Mouse (Mus musculus) bone marrow, adult 2 months (tissue): ENCODE data around the gene Gpr161. TPM values are rescaled to one million over a fixed set of nuclear protein-coding genes. Genes with fewer than 3 reads are reported as not detected.

Experiments
- H3K27ac ChIP-seq: fragments of 200-500 bp; 2 replicates; pipeline ENCODE4 v1.5.1; 2012; ENCODE audit warnings: low read depth, mild to moderate bottlenecking, control low read depth, inconsistent platforms, low read length; ENCODE audit not compliant: control insufficient read depth, poor library complexity, insufficient read depth
- H3K4me1 ChIP-seq: fragments of 200-500 bp; 2 replicates; pipeline ENCODE4 v1.6.1; 2011; ENCODE audit warnings: low read length; ENCODE audit not compliant: control insufficient read depth, insufficient read depth
- H3K4me3 ChIP-seq: fragments of 200-500 bp; replicated peaks from 2 replicates; pipeline ENCODE3; 2011; ENCODE audit warnings: mild to moderate bottlenecking, low read depth, low read length, control low read depth; ENCODE audit not compliant: control insufficient read depth
- CTCF ChIP-seq: fragments of 200-500 bp; IDR thresholded peaks from 2 replicates; pipeline ENCODE4 v1.5.1; 2011; ENCODE audit warnings: low read length, control low read depth; ENCODE audit not compliant: control insufficient read depth, insufficient read depth
- POLR2A ChIP-seq: fragments of 200-500 bp; IDR thresholded peaks from 2 replicates; pipeline ENCODE4 v1.6.1; 2011; ENCODE audit warnings: low read depth, mild to moderate bottlenecking, control low read depth, low read length, borderline replicate concordance; ENCODE audit not compliant: control insufficient read depth
- WGBS: fragments of 180-500 bp; shearing (Covaris S2); methylation state at CpG from one replicate; pipeline ENCODE4 v1.1.7; 2018; 5-methylcytosine and 5-hydroxymethylcytosine counted together
- polyA plus RNA-seq: library from polyadenylated mRNA; stranded (reverse); fragments of >200 nt; gene quantifications from 2 replicates; pipeline ENCODE4 v1.2.4, GENCODE M21; 2011; ENCODE audit warnings: low replicate concordance; ENCODE audit not compliant: missing spikeins, insufficient read depth, insufficient read length

Gene Gpr161
- polyA plus RNA-seq = 0.14 and 0.65 TPM in 2 replicates

DNA sequence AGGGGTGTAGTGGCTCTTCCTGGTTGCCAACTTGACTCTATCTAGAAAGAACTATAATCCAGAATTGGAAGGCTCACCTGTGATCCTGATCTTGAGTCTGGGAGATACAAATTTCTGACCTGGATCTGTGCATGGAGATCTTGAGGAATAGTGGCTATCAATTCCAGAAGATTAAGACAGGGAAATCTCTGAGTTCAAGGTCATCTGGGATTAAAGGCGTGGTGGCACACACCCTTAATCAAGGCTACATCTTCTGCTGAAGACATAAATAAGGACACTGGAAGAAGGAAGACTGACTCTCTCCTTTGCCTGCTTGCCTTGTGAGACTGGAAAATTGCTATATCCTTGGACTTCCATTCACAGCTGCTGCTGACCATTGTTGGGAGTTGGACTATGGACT lies at the start of gene Gpr161:
Gene Gpr161, plus strand, starts transcription at position 301 of the 400 bp plus-strand sequence.
- no peak for TF ChIP-seq CTCF
- TF ChIP-seq POLR2A = no peak
- 79% methylated on average over 1 of the region's 1 CpGs for WGBS
- Histone ChIP-seq H3K27ac (no peak within 1 kb of the TSS), H3K4me3 (no peak within 1 kb of the TSS), H3K4me1 (no peaks in the 10 kb centered on the region)

DNA sequence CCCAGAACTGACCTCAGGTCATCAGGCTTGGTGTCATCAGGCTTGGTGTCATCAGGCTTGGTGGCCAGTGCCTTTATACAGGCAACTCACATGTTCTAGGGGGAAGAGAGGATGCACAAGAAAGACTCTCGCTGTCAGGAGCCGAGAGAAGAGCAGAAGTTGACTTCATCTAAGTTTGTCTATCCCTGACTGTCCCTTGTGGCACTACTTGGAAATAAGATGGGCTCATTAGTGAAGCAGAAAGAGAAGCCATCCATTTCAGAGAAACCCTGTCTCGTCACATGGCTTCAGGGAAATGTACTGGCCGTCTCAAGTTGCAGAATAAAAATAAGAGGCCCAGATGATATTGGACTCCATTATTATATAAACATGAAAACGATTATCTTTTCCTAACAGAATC lies 49.0 kb upstream of the Gpr161 start:
- Histone ChIP-seq H3K4me1 (no peaks in the 10 kb centered on the region), H3K4me3 (no peak overlapping the region), H3K27ac (no peak overlapping the region)
- 75% methylated on average over 5 of the region's 5 CpGs for WGBS
- no peak for TF ChIP-seq CTCF
- no peak for TF ChIP-seq POLR2A

DNA sequence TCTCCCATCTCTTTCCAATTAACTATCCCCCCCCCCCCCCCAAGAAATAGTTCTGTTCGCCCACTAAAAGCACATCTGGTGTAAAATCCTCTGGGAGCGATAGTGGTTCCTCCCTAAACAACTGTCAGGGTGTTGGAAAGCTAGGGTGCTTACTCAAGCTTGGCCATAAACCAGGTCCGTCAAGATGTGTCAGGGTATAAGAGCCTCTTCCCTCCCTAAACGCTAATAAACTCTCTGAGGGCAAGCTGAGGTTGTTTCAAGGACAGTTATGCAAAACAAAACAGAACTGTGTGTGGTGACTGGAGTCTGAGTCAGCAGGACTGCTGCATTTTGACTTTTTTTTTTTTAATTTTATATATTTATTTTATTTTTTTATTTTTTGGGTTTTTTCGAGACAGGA lies 48.5 kb upstream of the Gpr161 start:
- Histone ChIP-seq H3K4me1 (no peaks in the 10 kb centered on the region), H3K4me3 (no peak overlapping the region), H3K27ac (no peak overlapping the region)
- TF ChIP-seq CTCF = no peak
- no peak for TF ChIP-seq POLR2A
- WGBS = 61% methylated on average over 5 of the region's 5 CpGs

DNA sequence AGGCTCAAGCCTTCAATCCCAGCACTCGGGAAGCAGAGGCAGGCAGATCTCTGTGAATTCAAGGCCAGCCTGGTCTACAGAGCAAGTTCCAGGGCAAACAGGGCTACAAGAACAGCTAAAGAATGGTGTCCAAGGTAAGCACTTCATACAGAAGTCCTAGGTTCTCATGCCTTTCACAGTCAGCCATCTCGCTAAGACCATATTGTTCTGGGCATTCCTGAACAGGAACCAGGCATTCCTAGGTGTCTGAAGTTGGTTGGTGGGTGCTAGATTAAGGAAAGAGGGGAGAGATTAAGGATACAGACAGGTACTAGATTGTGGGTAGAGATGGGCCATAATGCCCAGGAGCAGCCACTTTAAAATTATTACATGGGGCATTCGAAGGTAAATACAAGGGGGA lies 47.8 kb upstream of the Gpr161 start:
- no peaks in the 10 kb centered on the region for H3K4me1 ChIP-seq
- H3K27ac ChIP-seq = no peak overlapping the region
- no peak overlapping the region for H3K4me3 ChIP-seq
- WGBS = 76% methylated on average over 3 of the region's 3 CpGs
- no peak for TF ChIP-seq POLR2A
- TF ChIP-seq CTCF = no peak

DNA sequence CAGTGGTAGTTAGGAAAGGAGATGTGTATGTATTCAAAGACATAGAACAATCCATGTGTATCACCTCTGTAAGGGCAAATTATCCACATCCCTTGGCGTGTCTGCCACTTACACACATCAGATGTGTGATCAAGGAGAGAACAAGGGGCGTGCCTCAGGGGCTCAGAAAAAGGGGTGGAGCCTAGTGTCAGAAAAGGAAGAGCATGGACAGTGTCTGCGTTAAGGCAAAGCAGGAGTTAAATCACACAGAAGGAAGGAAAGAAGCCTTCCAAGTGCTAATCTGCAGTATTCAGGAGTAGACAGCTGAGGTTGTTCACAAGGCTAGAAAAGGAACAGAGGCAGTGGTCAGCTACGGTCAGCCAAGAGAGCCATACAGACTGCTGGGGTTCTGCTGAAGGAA lies 46.7 kb upstream of the Gpr161 start:
- Histone ChIP-seq H3K4me3 (no peak overlapping the region), H3K27ac (no peak overlapping the region), H3K4me1 (no peaks in the 10 kb centered on the region)
- 46% methylated on average over 4 of the region's 4 CpGs for WGBS
- no peak for TF ChIP-seq CTCF
- no peak for TF ChIP-seq POLR2A

DNA sequence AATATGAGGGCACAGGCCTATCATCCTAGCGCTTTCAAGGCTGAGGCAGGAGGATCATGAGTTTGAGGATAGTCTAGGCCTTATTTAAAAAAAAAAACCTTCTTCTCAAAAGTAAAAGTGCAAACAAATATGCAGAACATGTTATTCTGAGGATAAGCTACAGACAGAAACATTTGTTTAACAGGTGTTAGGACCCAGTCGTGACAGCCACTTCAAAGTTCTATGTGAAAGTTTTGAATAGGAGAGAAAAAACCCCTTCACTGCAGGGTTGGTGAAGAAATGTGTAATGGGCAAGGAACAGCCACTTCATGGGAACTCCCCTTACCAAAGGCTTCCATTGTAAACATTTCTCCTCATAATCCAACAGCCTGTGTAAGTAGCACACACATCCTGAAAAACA lies 45.0 kb upstream of the Gpr161 start:
- H3K27ac ChIP-seq = no peak overlapping the region
- TF ChIP-seq CTCF (no peak), POLR2A (no peak)
- no peak overlapping the region for H3K4me3 ChIP-seq
- H3K4me1 ChIP-seq = no peaks in the 10 kb centered on the region
- 87% methylated on average over 2 of the region's 2 CpGs for WGBS

DNA sequence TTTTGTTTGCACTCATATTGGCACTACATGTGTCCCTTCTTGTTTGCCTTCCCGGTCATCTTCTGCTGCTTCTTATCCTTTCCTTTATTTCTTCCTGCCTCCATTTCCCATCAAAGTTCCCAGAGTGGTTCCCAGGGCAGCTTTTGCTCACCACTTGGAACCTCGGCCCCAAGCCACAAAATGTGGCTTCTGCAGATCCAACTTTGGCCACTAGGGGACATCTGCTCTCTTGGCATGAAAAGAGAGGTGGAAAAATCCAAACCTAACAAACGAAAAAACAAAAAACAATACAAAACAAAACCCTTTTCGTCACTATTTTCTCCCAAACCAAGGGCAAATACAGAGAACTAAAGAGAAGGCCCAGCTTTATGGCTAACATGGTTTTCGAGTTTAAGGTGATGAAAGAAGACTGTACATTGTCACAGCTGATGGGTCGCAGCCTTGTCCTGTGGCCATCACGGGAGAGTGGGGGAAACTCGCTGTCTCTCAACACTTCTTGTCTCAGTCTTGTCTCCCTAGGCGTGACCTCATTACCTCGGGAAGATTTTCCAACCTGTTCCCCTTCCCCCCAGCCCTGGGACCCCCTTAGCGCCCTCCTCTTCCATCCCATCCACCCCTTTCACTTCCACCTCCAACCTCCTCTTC lies 43.4 kb upstream of the Gpr161 start:
- peak; percentile 55; the same call in 1 of the 2 replicates for TF ChIP-seq CTCF
- no peak for TF ChIP-seq POLR2A
- no peak overlapping the region for H3K27ac ChIP-seq
- H3K4me1 ChIP-seq = no peaks in the 10 kb centered on the region
- 44% methylated on average over 11 of the region's 11 CpGs for WGBS
- H3K4me3 ChIP-seq = no peak overlapping the region

DNA sequence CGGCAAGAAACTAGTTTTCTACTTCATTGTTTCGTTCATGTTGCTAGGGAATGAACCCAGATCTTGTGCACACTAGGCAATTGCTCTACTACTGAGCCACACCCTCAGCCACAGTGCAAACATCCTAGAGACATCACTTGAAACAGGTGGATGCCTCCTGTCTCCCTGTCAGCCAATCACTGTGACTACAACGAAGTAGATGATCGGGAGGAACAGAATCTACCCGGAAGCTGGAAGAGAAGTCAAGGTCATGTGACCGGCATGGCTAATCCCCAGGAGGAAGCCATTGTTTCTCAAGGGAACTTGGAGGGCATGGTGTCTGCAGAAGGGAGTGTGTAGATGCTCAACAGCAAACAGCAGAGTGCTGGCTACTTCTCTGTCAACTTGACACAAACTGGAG lies 20.6 kb upstream of the Gpr161 start:
- Histone ChIP-seq H3K4me1 (no peaks in the 10 kb centered on the region), H3K4me3 (no peak overlapping the region), H3K27ac (no peak overlapping the region)
- 83% methylated on average over 6 of the region's 6 CpGs for WGBS
- TF ChIP-seq CTCF (no peak), POLR2A (no peak)

DNA sequence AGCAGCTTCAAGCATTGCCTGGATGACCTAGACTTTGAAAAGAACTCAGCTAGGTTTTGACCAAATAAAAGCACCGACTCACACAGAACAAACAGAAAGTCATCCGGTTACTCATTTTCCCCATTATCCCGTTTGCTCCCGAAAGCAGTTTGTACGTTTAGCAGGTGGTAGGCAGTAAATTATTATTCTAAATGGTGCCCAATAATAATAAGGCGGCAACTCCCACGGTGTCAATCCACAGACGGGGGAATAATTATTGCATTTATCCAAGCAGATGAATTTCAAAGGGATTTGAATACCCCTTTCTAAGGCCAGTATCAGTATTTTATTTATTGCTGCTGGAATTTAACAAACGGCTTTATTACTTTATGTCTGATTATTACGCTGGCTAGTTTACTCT lies 14.8 kb upstream of the Gpr161 start:
- no peak for TF ChIP-seq CTCF
- no peak for TF ChIP-seq POLR2A
- 88% methylated on average over 10 of the region's 10 CpGs for WGBS
- no peak overlapping the region for H3K27ac ChIP-seq
- no peak overlapping the region for H3K4me3 ChIP-seq
- no peaks in the 10 kb centered on the region for H3K4me1 ChIP-seq
